ENCODE assay signal across 20 mouse cellular contexts in the genomic region with DNA sequence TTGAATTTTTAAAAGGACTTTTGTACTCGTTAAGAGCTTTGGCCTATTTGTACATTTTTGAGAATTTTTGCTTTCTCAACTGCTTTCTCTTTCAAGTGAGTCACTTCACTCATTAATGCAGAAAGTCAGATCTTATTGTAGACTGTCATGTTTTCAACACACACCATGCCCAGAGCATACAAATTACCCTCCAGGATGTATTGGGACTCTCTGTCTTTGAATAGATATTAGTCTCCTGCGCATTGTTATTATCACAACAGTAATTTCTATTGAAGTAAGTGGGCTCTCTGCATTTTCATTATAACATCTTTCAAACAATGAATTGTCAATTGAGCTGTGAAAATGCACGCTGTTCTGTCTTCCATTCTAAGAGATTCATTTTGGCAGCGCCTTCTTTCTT.
"Had no signal": no experiment of that assay in that cellular context is flagged by ENCODE, and none has a peak within 500 bp of the region (broad histone marks: within the 10 kb centered on the region; RNA-seq: fewer than 3 reads in every experiment).

No protein-coding gene starts in this region.

- H3K9ac ChIP-seq: kidney, embryonic 15.5 days; liver, embryonic 14.5 days; liver, postnatal 0 days; lung, embryonic 14.5 days; neural tube, embryonic 12.5 days; neural tube, embryonic 15.5 days had no signal

- H3K4me2 ChIP-seq: kidney, embryonic 15.5 days; lung, embryonic 14.5 days; neural tube, embryonic 12.5 days; neural tube, embryonic 15.5 days had no signal

- H3K27ac ChIP-seq: kidney, embryonic 15.5 days; left cerebral cortex, adult 2 months; liver, embryonic 14.5 days; macrophage; neural tube, embryonic 12.5 days; neural tube, embryonic 15.5 days; stomach, postnatal 0 days had no signal

- H3K36me3 ChIP-seq: kidney, embryonic 15.5 days; neural tube, embryonic 12.5 days; neural tube, embryonic 15.5 days had no signal

- H3K27me3 ChIP-seq: kidney, embryonic 15.5 days; neural tube, embryonic 12.5 days; neural tube, embryonic 15.5 days had no signal

- H3K4me3 ChIP-seq: kidney, embryonic 15.5 days; left cerebral cortex, adult 2 months; neural tube, embryonic 12.5 days; neural tube, embryonic 15.5 days had no signal

- ATAC-seq: liver, postnatal 0 days; lung, postnatal 0 days had no signal

- H3K4me1 ChIP-seq: kidney, embryonic 15.5 days; neural tube, embryonic 12.5 days had no signal

- DNase-seq: kidney, adult 8-10 months; kidney, postnatal 10 days; kidney, postnatal 36 days; layer of hippocampus, postnatal 36 days; liver, postnatal 0 days; lung, embryonic 14.5 days; right cerebral cortex, adult 18-20 months; right cerebral cortex, postnatal 14 days; right cerebral cortex, postnatal 4 days; thymus, adult 2 months; thymus, postnatal 14 days; thymus, postnatal 4 days had no signal

- H3K9me3 ChIP-seq: kidney, embryonic 15.5 days; neural tube, embryonic 12.5 days; neural tube, embryonic 15.5 days had no signal
